In the genomic region with DNA sequence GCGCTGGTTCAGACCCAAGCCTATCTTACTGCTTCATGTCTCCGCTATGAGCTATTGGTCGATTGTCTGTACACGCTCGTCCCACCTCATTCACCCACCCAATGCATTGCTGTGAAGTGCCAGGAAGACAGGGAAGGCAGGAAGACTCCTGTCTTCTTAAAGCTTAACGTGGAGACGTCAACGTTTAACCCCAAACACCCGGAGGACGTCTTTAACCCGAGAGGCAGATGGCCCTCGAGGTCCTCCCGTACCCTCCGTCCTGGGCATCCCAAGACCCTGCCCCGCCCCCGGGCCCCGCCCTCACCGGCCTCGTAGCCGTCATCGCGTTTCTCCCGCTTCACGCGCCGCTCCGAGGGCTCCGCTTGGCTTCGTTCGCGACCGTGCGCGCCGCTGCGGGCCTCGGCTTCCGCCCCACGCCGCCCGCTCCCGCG, we compare ENCODE assay signal across 7 mouse cellular contexts. TPM values are rescaled to one million over a fixed set of nuclear protein-coding genes. Genes with fewer than 3 reads are reported as not detected.
A peak's percentile ranks its signal among the peaks of the same experiment; 100 is the strongest.
DNase-seq lines count a peak whose midpoint lies in the region; ATAC-seq and TF ChIP-seq lines count a peak whose summit lies in the region.

No protein-coding gene starts in this region.

- peak overlapping the region; percentile 100 for H3K4me3 ChIP-seq in lung, embryonic 15.5 days
- peak overlapping the region; percentile 82 for H3K4me3 ChIP-seq in embryonic fibroblast, embryonic 13.5 days (ENCODE audit: insufficient read depth, low read length)
- peak overlapping the region; percentile 93 for H3K4me3 ChIP-seq in midbrain, postnatal 0 days (ENCODE audit: low read depth, low read length)

- no peak for DNase-seq in lung, postnatal 25 days (ENCODE audit: low spot score)
- peak; percentile 42 to 59 for DNase-seq in adrenal gland, postnatal 36 days
- DNase-seq in kidney, postnatal 10 days = peak; percentile 61
- peak; percentile 14 for DNase-seq in midbrain, postnatal 0 days (ENCODE audit: low spot score)
- DNase-seq in thymus, postnatal 14 days = no peak

- 0 out of 2 replicates have a peak, but pooled peaks have one; percentile 3 for TF ChIP-seq POLR2A in embryonic fibroblast, embryonic 13.5 days (IDR thresholded peaks at IDR 0.05; ENCODE audit: low read depth, low read length)

- peak overlapping the region; percentile 90 for H3K9ac ChIP-seq in lung, embryonic 15.5 days
- peak overlapping the region; percentile 96 for H3K9ac ChIP-seq in midbrain, postnatal 0 days (replicated peaks; ENCODE audit: low read length, poor library complexity, severe bottlenecking)

- H3K4me2 ChIP-seq in lung, embryonic 15.5 days = peak overlapping the region; percentile 82
- peak overlapping the region; percentile 79 for H3K4me2 ChIP-seq in midbrain, postnatal 0 days (ENCODE audit: low read depth, low read length, poor library complexity, severe bottlenecking)

- peak overlapping the region; percentile 82 for H3K27ac ChIP-seq in lung, embryonic 15.5 days
- peak overlapping the region; percentile 36 for H3K27ac ChIP-seq in embryonic fibroblast, embryonic 13.5 days (ENCODE audit: insufficient read depth, low read length)
- H3K27ac ChIP-seq in midbrain, postnatal 0 days (ENCODE audit: low read depth, low read length) = peak overlapping the region; percentile 94

- peak; percentile 58 for ATAC-seq in lung, embryonic 15.5 days (ENCODE audit: borderline replicate concordance, extremely low read depth, low FRiP score, low TSS enrichment)
- peak; percentile 47; the same call in 1 of the 2 replicates for ATAC-seq in midbrain, postnatal 0 days (ENCODE audit: low FRiP score)

- H3K27me3 ChIP-seq in lung, embryonic 15.5 days = no peaks in the 10 kb centered on the region
- H3K27me3 ChIP-seq in midbrain, postnatal 0 days (ENCODE audit: insufficient read depth, low read length) = no peaks in the 10 kb centered on the region

- peaks cover 40% of the 10 kb centered on the region for H3K4me1 ChIP-seq in lung, embryonic 15.5 days
- H3K4me1 ChIP-seq in embryonic fibroblast, embryonic 13.5 days (ENCODE audit: control insufficient read depth, insufficient read depth, low read length) = no peaks in the 10 kb centered on the region
- H3K4me1 ChIP-seq in midbrain, postnatal 0 days (ENCODE audit: insufficient read depth, low read length) = peaks cover 18% of the 10 kb centered on the region

- WGBS in lung, embryonic 15.5 days = under 1% methylated on average over 43 of the region's 43 CpGs
- WGBS in midbrain, postnatal 0 days = under 1% methylated on average over 38 of the region's 43 CpGs

- peaks cover 26% of the 10 kb centered on the region for H3K36me3 ChIP-seq in lung, embryonic 15.5 days
- H3K36me3 ChIP-seq in midbrain, postnatal 0 days (ENCODE audit: insufficient read depth, low read length) = peaks cover 27% of the 10 kb centered on the region

- no peak for TF ChIP-seq CTCF in embryonic fibroblast, embryonic 13.5 days (IDR thresholded peaks at IDR 0.05; ENCODE audit: borderline replicate concordance, insufficient read depth, low read length)
- no peak for TF ChIP-seq CTCF in midbrain, postnatal 0 days (IDR thresholded peaks at IDR 0.05)

- no peaks in the 10 kb centered on the region for H3K9me3 ChIP-seq in lung, embryonic 15.5 days
- no peaks in the 10 kb centered on the region for H3K9me3 ChIP-seq in midbrain, postnatal 0 days (ENCODE audit: low read length)

RNA-seq across cellular contexts. Expression of a gene that starts 0.5 kb away (rescaled TPM):
- polyA plus RNA-seq in lung, embryonic 15.5 days (2015; fragmentation: Nextera tagmentation; extraction: Ambion mirVana) = 67.1 and 81.7 TPM in 2 replicates
- total RNA-seq in adrenal gland, postnatal 36 days (2021) = 10 to 100 TPM; 79.1 to 86.5 TPM
- polyA plus RNA-seq in embryonic fibroblast, embryonic 13.5 days (2011; ENCODE audit: insufficient read length, low read depth, missing spikeins) = 34.7 and 35.3 TPM in 2 replicates
- total RNA-seq in midbrain, postnatal 0 days (2014; rRNA removed) = 28.9 and 37.0 TPM in 2 replicates
- 43.4 and 51.0 TPM in 2 replicates for polyA plus RNA-seq in midbrain, postnatal 0 days (2015; fragmentation: Nextera tagmentation; extraction: Ambion mirVana)

RNA-seq across cellular contexts. Expression of a gene that starts 14.3 kb away (rescaled TPM):
- polyA plus RNA-seq in lung, embryonic 15.5 days (2015; fragmentation: Nextera tagmentation; extraction: Ambion mirVana) = 0.59 and 0.79 TPM in 2 replicates
- total RNA-seq in adrenal gland, postnatal 36 days (2021) = not detected
- polyA plus RNA-seq in embryonic fibroblast, embryonic 13.5 days (2011; ENCODE audit: insufficient read length, low read depth, missing spikeins) = not detected in 2 replicates
- total RNA-seq in midbrain, postnatal 0 days (2014; rRNA removed) = not detected in 2 replicates
- polyA plus RNA-seq in midbrain, postnatal 0 days (2015; fragmentation: Nextera tagmentation; extraction: Ambion mirVana) = 0.10 TPM in 1 of 2 replicates, not detected in the other

RNA-seq across cellular contexts. Expression of a gene that starts 21.1 kb away (rescaled TPM):
- polyA plus RNA-seq in lung, embryonic 15.5 days (2015; fragmentation: Nextera tagmentation; extraction: Ambion mirVana) = 466 and 504 TPM in 2 replicates
- 100 to 1,000 TPM; 152 to 165 TPM for total RNA-seq in adrenal gland, postnatal 36 days (2021)
- polyA plus RNA-seq in embryonic fibroblast, embryonic 13.5 days (2011; ENCODE audit: insufficient read length, low read depth, missing spikeins) = 149 and 154 TPM in 2 replicates
- 72.9 and 79.6 TPM in 2 replicates for total RNA-seq in midbrain, postnatal 0 days (2014; rRNA removed)
- 310 and 313 TPM in 2 replicates for polyA plus RNA-seq in midbrain, postnatal 0 days (2015; fragmentation: Nextera tagmentation; extraction: Ambion mirVana)

RNA-seq across cellular contexts. Expression of a gene that starts 21.5 kb away (rescaled TPM):
- polyA plus RNA-seq in lung, embryonic 15.5 days (2015; fragmentation: Nextera tagmentation; extraction: Ambion mirVana) = 61.5 and 61.8 TPM in 2 replicates
- 10 to 100 TPM; 24.4 to 26.1 TPM for total RNA-seq in adrenal gland, postnatal 36 days (2021)
- 19.5 and 26.6 TPM in 2 replicates for polyA plus RNA-seq in embryonic fibroblast, embryonic 13.5 days (2011; ENCODE audit: insufficient read length, low read depth, missing spikeins)
- total RNA-seq in midbrain, postnatal 0 days (2014; rRNA removed) = 26.0 and 33.4 TPM in 2 replicates
- polyA plus RNA-seq in midbrain, postnatal 0 days (2015; fragmentation: Nextera tagmentation; extraction: Ambion mirVana) = 43.0 and 50.3 TPM in 2 replicates

RNA-seq across cellular contexts. Expression of a gene that starts 36.8 kb away (rescaled TPM):
- 243 and 268 TPM in 2 replicates for polyA plus RNA-seq in lung, embryonic 15.5 days (2015; fragmentation: Nextera tagmentation; extraction: Ambion mirVana)
- 100 to 1,000 TPM; 250 to 263 TPM for total RNA-seq in adrenal gland, postnatal 36 days (2021)
- polyA plus RNA-seq in embryonic fibroblast, embryonic 13.5 days (2011; ENCODE audit: insufficient read length, low read depth, missing spikeins) = 152 and 169 TPM in 2 replicates
- total RNA-seq in midbrain, postnatal 0 days (2014; rRNA removed) = 187 and 203 TPM in 2 replicates
- polyA plus RNA-seq in midbrain, postnatal 0 days (2015; fragmentation: Nextera tagmentation; extraction: Ambion mirVana) = 332 and 342 TPM in 2 replicates

Comparison
In these comparisons a context has a peak if more than half of its experiments do, and no peak if none do; other contexts are left out.
1. H3K27ac ChIP-seq: peak in every context shown above with its lines; median percentile 94 in midbrain, postnatal 0 days; 82 in lung, embryonic 15.5 days; 36 in embryonic fibroblast, embryonic 13.5 days.
2. DNase-seq: peak in adrenal gland, postnatal 36 days (2 of 2), kidney, postnatal 10 days (single experiment) and midbrain, postnatal 0 days (single experiment); none in lung, postnatal 25 days (single experiment) and thymus, postnatal 14 days (single experiment).
3. Peak in every context shown above with its lines, with median percentiles within 50 percentile points of each other: H3K4me3 ChIP-seq.